Mouse (Mus musculus): ENCODE data around the gene Fam208a.

Fam208a gene

DNA sequence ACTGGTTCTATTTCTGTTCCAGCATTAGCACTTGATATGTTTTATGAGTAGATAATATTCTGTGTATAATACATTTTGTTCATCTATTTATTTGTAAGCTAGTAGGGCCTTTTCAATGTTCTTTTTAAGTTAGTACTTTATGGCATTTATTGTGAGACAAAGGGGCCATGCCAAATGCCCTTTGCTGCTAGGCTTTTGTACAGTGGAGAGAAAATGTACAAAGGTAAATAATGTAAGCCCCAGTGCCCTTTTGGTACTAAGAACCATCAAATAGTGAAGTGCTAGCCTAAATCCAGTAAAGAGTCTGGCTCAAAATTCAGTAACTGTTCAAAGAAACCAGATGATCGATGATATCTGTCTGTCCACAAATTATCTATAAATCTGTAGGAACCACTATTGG is 6.3 kb upstream of the Fam208a start:
- no peak for DNase-seq

DNA sequence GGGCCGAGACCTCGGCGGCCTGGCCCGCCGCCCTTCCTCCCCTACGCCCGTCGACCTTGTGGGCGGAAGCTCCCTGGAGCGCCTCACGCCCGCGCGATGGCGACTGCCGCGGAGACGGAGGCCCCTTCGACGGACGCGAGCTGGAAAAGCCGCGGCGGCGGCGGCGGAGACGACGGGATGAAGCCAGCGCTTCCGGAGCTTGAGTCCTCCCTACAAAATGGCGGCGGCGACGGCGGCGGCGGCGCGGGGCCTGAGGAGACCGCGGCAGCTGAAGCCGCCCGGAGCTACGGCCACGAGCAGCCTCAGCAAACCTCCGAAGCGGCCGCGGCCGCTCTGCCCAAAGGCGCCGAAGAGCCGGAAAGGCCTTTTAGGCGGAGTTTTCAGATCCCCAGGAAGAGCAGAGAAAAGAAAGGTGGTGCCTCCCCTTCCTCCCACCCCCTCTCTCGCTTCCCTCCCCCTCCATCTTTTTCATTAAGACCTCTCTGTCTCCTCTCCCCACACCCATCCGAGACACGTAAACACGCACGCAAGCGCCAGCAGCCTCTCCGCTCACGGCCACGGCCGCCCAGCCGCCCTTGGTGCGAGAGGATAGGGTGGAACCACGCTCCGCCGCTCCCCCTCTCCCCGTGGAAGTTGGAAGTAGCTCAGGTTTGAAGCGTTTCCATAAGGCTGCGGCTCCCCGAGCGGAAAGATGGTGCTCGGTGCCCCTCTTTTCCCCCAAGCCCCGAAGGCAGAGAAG is 508 bp downstream of the Fam208a start:
- peak; percentile 92 for DNase-seq

DNA sequence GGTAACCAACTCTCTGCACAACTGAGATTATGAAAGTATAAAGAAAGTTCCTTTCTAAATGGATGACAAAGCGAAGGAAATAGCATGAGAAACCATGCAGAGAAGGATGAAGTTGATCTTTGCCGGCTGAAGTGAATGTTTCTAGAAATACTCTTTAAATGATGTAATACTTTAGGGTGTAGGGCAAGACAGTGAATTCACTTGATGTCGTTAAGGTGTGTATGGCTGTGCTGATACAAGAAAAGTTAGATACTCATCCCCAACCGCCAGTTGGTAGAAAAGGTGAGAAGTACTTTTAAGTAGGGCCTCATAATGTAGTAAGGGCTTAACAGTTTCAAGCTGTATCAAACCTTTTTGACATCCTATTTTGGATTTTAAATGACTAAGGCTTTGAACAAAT is 1.6 kb downstream of the Fam208a start:
- DNase-seq, result no peak

DNA sequence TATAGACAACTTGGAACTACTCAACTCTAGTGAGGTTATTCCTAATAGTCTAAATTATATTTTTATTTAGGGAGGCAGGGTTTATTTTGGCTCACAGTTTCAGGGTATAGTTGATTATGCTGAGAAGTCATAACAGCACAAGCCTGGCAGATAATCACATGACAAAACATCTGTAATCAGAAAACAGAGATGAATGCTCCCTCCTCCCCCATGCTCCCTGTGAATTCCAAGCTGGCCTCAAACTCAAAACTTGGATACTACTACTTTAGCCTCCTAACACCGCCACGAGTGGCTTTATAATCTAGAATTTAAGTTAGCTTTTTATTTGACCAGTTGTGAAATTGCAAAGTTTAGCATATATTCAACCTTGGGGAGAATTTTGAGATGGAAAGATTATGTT is 3.4 kb downstream of the Fam208a start:
- DNase-seq, result no peak

DNA sequence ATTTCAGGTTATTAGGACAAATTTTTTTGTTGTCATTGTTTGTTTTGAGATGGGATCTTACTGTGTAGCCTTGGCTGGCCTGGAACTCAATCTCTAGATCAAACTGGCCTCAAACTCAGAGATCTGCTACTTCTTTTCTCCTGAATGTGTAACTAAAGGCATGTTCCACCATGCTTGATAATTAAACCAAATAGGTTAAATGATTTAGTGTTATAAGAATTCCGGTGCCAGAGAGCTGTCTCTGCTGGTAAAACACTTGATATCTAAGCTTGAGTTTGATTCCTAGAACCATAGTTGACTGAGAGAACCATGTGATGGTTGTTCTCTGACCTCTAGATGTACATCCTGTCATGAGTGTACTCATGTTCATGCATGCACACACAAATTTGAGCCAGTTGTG is 7.5 kb downstream of the Fam208a start:
- no peak for DNase-seq

DNA sequence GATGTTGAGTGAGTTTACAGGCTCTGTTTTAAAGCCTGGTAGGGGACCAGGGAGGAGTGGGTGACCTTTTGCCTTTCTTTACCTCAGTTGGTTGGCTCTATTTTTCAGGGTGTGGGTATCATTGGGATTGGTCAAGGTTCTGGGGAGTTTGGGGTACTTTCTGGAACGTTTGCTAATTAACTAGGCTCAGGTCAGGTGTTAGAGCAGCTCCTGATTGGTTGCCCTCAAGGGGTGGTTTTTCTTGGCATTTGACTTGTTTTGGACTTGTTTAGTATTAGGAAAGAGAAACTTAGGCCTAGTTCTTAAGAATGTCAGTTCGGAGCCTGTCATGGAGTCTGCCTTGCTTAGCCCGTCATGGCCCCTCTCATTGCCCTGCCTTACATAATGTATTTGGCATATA is 8.2 kb downstream of the Fam208a start:
- DNase-seq, result no peak

DNA sequence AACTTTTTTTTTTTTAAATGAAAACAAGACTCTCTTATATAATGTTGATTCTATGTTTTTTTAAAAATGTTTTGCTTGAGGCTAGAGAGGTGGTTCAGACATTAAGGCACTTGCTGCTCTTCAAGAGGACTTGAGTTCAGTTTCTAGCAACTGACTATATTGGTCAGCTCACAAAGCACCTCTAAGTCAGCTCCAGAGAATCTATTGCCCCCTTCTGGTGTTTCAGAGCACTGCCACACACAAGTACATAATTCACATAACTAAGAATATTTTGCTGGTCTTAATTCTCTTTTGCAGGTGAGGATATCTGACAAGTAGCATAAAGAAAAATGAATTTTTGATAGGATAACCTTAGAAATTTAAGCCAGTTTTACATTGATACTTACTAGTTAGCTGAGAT is 12.3 kb downstream of the Fam208a start:
- peak; percentile 23 for DNase-seq

DNA sequence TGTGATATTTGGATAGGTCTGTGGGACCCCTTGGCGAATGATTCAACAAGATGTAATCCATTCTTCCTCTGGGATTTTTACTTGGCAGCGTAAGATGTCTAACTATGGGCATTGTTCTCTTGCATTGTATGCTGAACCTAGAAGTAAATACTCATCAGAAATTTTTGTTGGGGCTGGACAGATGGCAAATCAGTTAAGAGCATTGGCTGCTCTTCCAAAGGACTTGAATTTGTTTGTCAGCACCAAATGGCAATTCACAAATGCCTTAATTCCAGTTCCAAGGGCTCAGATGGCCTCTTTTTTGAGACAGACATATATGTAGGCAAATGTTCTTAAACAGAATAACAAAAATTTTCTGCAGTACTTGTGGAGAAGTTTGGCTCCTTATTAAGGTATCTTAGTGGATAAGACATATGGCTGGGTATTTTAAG is 16.2 kb downstream of the Fam208a start:
- DNase-seq, result no peak

DNA sequence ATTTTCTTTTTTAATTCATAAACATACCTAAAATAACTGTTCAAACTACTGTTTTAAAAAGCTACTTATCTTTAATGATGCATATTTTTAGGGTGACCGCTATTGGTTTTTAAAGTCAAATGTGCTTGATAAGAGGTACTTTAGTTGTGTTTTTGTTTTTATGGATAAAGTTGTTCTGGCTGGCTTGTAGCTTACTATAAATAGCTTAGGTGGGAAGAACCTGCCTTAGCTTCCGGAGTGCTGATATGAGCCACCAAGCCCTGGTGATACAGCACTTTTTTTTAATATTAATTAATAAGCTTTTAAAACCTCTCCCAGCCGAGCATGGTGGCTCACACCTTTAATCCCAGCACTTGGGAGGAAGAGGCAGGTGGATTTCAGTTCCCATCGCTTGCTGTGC is 18.3 kb downstream of the Fam208a start:
- no peak for DNase-seq

DNA sequence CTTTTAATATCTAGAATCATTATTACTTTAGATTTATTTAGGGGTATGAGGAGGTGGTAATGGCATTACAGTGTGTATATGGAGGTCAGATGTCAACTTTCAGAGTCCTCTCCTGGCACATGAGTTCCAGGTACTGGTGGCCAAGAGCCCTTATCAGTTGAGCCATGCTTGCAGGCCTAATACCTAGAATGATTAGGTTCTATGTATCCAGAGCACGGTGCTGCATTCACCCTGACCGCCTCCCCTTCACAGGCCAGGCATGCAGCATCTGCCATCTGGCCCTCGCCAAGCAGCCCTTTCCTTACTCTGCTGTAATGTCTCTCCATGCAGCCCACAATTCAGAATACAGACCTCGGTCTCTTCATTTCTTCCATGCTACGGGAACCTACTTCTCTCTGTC is 62.8 kb downstream of the Fam208a start:
- DNase-seq, result no peak

DNA sequence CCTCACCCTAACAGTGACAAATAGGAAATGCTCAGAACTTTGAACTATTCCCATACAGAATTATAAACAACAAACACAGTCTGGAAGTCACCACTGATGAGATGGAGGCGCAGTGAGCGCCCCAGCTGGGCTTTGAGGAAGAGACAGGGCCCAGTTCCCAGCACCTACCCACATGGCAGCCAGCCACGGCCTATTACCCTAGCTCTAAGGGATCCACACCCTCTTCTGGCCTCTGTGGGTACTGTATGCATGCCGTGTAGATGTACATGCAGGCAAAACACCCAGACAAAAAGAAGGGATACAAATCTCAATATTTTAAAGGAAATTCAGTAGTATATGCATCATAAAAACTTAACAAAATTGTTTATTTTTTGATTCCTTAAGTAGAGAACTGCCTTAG is 64.9 kb downstream of the Fam208a start:
- peak; percentile 18 for DNase-seq

DNA sequence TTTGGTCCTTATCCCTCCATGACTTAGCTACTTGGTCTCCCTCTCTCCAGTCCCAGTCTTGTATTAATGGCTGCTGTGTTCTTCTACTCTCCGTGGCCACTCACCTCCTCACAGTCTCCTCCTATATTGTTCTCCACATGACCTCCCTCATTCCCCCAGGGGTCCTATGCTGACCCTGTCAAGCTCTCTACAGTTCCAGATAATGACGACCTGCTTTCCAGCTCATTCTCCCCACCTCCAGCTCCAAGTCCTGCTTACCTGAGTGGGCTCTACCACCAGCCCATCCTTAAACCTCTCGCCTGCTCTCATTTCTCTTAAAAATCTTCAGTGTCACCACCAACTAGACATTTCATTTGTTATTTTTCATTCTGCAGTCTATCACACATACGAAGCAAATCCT is 72.5 kb downstream of the Fam208a start:
- DNase-seq, result no peak

DNA sequence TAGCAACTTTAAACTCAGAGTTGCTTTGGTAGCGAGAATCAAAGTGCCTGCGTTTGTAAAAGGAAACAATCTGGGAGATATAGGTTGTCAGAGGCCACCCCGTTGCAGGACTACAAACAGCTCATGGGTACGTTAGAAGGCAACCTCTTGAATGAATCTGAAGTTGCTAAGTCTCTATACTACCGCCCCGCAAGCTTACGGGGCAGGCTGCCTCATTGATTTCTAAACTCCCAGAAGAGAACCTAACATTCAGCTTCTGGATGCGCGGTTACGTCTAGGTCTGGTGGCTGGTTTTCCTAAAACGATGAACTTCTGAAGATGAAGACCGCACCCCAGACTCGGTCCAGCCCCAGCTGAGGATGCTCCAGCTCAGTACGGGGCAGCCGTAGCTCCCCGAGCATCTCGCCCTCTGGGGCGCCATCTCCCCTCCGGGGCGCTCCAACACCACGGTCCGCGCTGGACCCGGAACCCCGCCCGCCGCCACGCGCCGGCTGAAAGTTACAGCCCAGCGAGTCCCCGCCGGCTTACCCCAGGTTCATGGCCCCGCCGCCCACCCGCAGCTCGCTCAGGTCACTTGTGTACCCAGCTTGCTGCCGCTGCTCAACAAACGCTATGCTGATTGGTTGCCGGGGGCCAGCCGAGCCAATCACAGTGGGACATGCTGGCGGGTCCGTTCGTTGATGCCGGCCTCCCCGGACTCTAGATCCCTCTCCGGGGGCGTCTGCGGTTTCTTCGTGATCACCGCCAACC is 79.4 kb downstream of the Fam208a start, which contains the start of gene Ccdc66:
TSS of gene Ccdc66 (minus strand) at position 567 of the 750 bp plus-strand sequence.
- DNase-seq, result peak; percentile 99

DNA sequence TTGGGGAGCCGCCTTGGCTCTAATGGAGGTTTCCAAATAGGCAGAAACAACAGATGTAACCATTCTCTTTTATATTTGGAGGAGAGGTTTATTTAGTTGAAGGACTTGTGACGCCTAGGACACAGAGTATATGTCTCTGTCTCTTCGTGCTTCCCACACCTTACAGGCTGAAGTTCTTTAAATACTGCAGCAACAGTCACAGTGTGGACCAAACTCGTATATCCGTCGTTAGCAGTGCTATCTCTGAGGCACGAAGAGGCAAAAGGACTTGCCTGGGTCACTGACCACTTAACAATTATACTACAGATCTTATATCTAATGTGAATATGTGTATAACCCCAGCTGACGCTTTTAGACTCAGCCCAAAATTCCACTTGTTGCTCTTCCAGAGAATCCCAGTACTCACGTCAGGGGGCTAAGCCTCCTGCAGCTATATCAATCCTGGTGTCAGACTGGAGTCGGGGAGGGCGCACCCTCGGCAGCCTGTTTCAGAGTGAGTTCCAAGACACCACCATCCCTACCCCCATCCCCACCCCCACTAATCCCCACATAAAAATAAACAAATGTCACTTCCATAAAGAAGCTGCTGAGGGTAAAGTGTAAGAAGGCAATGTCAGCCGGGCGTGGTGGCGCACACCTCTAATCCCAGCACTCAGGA is 80.1 kb downstream of the Fam208a start:
- DNase-seq, result no peak

DNA sequence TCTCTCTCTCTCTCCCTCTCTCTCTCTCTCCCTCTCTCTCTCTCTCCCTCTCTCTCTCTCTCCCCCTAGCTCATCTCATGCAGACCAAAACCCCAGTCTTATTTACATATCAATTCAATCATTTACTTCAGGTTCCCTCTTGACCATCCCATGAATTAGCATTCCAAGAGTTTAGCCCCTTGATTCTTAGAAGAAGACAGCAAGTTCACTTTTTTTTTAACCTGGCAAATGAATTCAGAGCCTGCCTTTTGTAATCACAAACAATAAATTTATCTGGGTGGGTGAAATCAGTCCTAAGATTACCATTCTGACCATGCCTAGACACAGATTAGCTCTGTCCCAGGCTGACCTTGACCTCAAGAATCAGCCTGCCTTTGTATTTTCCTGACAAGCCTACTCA is 95.9 kb downstream of the Fam208a start:
- DNase-seq, result no peak

Data from lung, postnatal 10 days (tissue).